Mouse (Mus musculus) small intestine, adult 2 months (tissue): ENCODE measurements around the gene Rad9b. TPM values are rescaled to one million over a fixed set of nuclear protein-coding genes. Genes with fewer than 3 reads are reported as not detected.

ENCODE experiments used
- H3K27ac ChIP-seq: fragments of 200-500 bp; 2 replicates; pipeline ENCODE4 v1.5.1; 2012; ENCODE audit warnings: low read depth, low read length, control low read depth, inconsistent platforms; ENCODE audit not compliant: insufficient read depth
- H3K27me3 ChIP-seq: fragments of 200-500 bp; 2 replicates; pipeline ENCODE4 v1.6.1; 2012; ENCODE audit warnings: mild to moderate bottlenecking, moderate library complexity, low read length, inconsistent platforms; ENCODE audit not compliant: control insufficient read depth, insufficient read depth
- H3K36me3 ChIP-seq: fragments of 200-500 bp; 2 replicates; pipeline ENCODE4 v1.6.1; 2012; ENCODE audit warnings: mild to moderate bottlenecking, low read length, control low read depth, inconsistent platforms; ENCODE audit not compliant: control insufficient read depth, insufficient read depth
- H3K4me1 ChIP-seq: fragments of 200-500 bp; 2 replicates; pipeline ENCODE4 v1.6.1; 2012; ENCODE audit warnings: low read length, inconsistent platforms, mixed read lengths; ENCODE audit not compliant: control insufficient read depth, insufficient read depth, insufficient read length
- H3K4me3 ChIP-seq: fragments of 200-500 bp; 2 replicates; pipeline ENCODE4 v1.5.1; 2012; ENCODE audit warnings: low read depth, mild to moderate bottlenecking, control low read depth, inconsistent platforms, low read length, moderate library complexity
- CTCF ChIP-seq: fragments of 200-500 bp; IDR thresholded peaks from 2 replicates; pipeline ENCODE4 v1.5.1; 2012; ENCODE audit warnings: low read depth, mild to moderate bottlenecking, control low read depth, inconsistent platforms, low read length, moderate library complexity, mixed read lengths; ENCODE audit not compliant: insufficient replicate concordance, insufficient read length; ENCODE audit errors: extremely low read depth
- POLR2A ChIP-seq: fragments of 200-500 bp; IDR thresholded peaks from 2 replicates; pipeline ENCODE4 v1.6.1; 2012; ENCODE audit warnings: low read depth, mild to moderate bottlenecking, control low read depth, inconsistent platforms, low read length, moderate library complexity
- WGBS: fragments of 180-500 bp; shearing (Covaris S2); methylation state at CpG from one replicate; pipeline ENCODE4 v1.1.7; 2018; 5-methylcytosine and 5-hydroxymethylcytosine counted together
- polyA plus RNA-seq: library from polyadenylated mRNA; depleted of rRNA; stranded (reverse); fragments of >200 nt; gene quantifications from 2 replicates; pipeline ENCODE4 v1.2.3, GENCODE M21; 2012

Rad9b gene
- polyA plus RNA-seq, 1 experiment = 0.98 TPM

DNA sequence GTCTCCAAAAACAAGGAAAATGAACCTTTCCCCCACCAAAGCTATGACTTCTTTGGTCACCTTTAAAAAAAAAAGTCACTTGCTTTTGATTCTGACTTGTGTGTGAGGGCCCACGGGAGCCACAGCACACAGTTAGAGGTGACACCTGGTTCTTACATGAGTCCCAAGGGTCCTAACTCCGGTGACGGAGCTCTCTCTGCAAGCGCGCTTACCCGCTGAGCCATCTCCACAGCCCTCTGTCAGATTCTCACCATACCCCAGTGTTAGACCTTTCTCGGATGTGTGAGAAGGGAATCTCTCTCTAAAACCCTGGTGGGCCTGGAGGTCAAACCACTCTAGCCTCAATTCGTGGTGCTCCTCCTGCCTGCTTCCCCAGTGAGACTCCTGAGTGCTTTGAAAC, 43.5 kb upstream of the Rad9b start:
- H3K27ac ChIP-seq = peak overlapping the region; percentile 51
- H3K36me3 ChIP-seq = peaks cover 45% of the 10 kb centered on the region
- TF ChIP-seq CTCF = no peak
- TF ChIP-seq POLR2A = no peak
- WGBS = 86% methylated on average over 8 of the region's 8 CpGs
- peaks cover 9% of the 10 kb centered on the region for H3K4me1 ChIP-seq
- H3K27me3 ChIP-seq = no peaks in the 10 kb centered on the region
- H3K4me3 ChIP-seq = no peak overlapping the region

- no peaks in the 10 kb centered on the region for H3K27me3 ChIP-seq
- WGBS = 70% methylated on average over 10 of the region's 10 CpGs
- peak overlapping the region; percentile 21; the same call in 1 of the 2 replicates for H3K4me3 ChIP-seq
- H3K4me1 ChIP-seq = peaks cover 10% of the 10 kb centered on the region
- peak overlapping the region; percentile 51 for H3K27ac ChIP-seq
- TF ChIP-seq POLR2A = no peak
- no peak for TF ChIP-seq CTCF
- peaks cover 38% of the 10 kb centered on the region for H3K36me3 ChIP-seq
These were observed 42.8 kb upstream of the Rad9b start for GRCm38 (mm10) chr5:122396791-122397190.

DNA sequence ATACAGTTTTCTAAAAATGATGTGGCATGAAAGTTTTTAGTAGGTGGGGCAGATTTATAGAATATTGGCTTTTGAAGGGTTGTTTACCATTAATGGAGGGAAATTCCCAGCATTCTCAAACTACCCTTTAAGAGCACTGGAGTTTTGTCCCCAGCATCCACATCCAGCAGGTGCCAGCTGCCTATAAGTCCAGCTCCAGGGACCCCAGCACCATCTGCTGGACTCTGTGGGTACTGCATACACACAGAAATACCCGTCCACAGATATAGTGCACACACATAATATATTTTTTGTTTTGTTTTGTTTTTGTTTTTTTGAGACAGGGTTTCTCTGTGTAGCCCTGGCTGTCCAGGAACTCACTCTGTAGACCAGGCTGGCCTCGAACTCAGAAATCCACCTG, 39.9 kb upstream of the Rad9b start:
- 52% methylated on average over 2 of the region's 2 CpGs for WGBS
- Histone ChIP-seq H3K4me3 (no peak overlapping the region), H3K27ac (no peak overlapping the region)

GRCm38 (mm10) chr5:122392227-122393004, 38.4 kb upstream of the Rad9b start:
- peaks cover 10% of the 10 kb centered on the region for H3K4me1 ChIP-seq
- TF ChIP-seq CTCF = no peak
- no peak for TF ChIP-seq POLR2A
- peak overlapping the region; percentile 78 for H3K27ac ChIP-seq
- peak overlapping the region; percentile 92 for H3K4me3 ChIP-seq
- 3% methylated on average over 19 of the region's 19 CpGs for WGBS
- H3K36me3 ChIP-seq = peaks cover 12% of the 10 kb centered on the region
- H3K27me3 ChIP-seq = no peaks in the 10 kb centered on the region

More for the DNA sequence above, 39.9 kb upstream of the Rad9b start:
- peaks cover 10% of the 10 kb centered on the region for H3K4me1 ChIP-seq
- TF ChIP-seq CTCF (peak; percentile 74; the same call in 1 of the 2 replicates), POLR2A (no peak)
- H3K27me3 ChIP-seq = no peaks in the 10 kb centered on the region
- H3K36me3 ChIP-seq = peaks cover 20% of the 10 kb centered on the region

DNA sequence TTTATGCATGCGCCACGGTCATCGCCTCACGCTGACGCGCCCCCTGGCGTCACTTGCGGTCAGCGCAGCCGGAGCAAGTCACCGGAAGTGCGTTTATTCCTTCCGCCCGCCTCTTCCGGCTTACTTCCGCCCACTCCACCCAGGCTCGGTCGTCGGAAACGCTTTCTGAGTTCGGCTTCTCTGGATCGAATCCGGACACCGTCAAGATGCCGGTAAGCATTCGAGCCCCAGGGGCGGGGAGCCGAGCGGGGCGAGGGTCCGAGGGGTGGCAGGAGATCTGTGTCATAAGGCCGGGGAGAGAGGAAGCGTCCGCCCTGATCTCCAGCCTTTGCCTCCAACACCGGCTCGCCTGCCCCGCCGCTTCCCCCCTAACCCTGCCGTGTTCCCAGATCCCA, 37.8 kb upstream of the Rad9b start, which contains the start of gene Arpc3:
Arpc3 (plus strand) TSS at position 93 of the 395 bp plus-strand sequence.
- H3K27ac ChIP-seq = peak within 1 kb of the TSS; percentile 78
- H3K4me1 ChIP-seq = peaks cover 10% of the 10 kb centered on the region
- TF ChIP-seq POLR2A (peak; percentile 80; the same call in 1 of the 2 replicates), CTCF (peak; percentile 92)
- under 1% methylated on average over 39 of the region's 39 CpGs for WGBS
- H3K4me3 ChIP-seq = peak within 1 kb of the TSS; percentile 92
- peaks cover 6% of the 10 kb centered on the region for H3K36me3 ChIP-seq
- no peaks in the 10 kb centered on the region for H3K27me3 ChIP-seq

GRCm38 (mm10) chr5:122391178-122391785, 37.2 kb upstream of the Rad9b start:
- H3K4me3 ChIP-seq = no peak overlapping the region
- no peak overlapping the region for H3K27ac ChIP-seq
- no peaks in the 10 kb centered on the region for H3K27me3 ChIP-seq
- no peak for TF ChIP-seq POLR2A
- TF ChIP-seq CTCF = no peak
- H3K36me3 ChIP-seq = peaks cover 2% of the 10 kb centered on the region; the same call in 1 of the 2 replicates
- H3K4me1 ChIP-seq = peaks cover 8% of the 10 kb centered on the region
- WGBS = 46% methylated on average over 16 of the region's 16 CpGs

GRCm38 (mm10) chr5:122390671-122391070, 36.6 kb upstream of the Rad9b start:
- no peak overlapping the region for H3K4me3 ChIP-seq
- H3K4me1 ChIP-seq = peaks cover 8% of the 10 kb centered on the region
- TF ChIP-seq CTCF (no peak), POLR2A (no peak)
- peaks cover 2% of the 10 kb centered on the region; the same call in 1 of the 2 replicates for H3K36me3 ChIP-seq
- H3K27ac ChIP-seq = no peak overlapping the region
- no peaks in the 10 kb centered on the region for H3K27me3 ChIP-seq
